ENCODE assay signal across 22 mouse cellular contexts in genomic region chr17:32383661-32384060, GRCm38 (mm10). TPM values are rescaled to one million over a fixed set of nuclear protein-coding genes. Genes with fewer than 3 reads are reported as not detected.
DNase-seq lines count a peak whose midpoint lies in the region; ATAC-seq and TF ChIP-seq lines count a peak whose summit lies in the region.
"Had no signal": no experiment of that assay in that cellular context is flagged by ENCODE, and none has a peak within 500 bp of the region (broad histone marks: within the 10 kb centered on the region; RNA-seq: fewer than 3 reads in every experiment).

No protein-coding gene starts in this region.

- peak; percentile 30 for DNase-seq in cerebellum, adult 9-10 months
- DNase-seq in cerebellum, postnatal 14 days: no peak
- DNase-seq in hindbrain, postnatal 0 days (ENCODE audit: low spot score): peak; percentile 62
- DNase-seq in heart, embryonic 10.5 days (ENCODE audit: low spot score): no peak
- DNase-seq in thymus, postnatal 36 days: no peak
- DNase-seq: B cell, adult 2 months; gastrocnemius, postnatal 14 days; liver, embryonic 13.5 days; right cerebral cortex, adult 18-20 months; spleen, adult 18-20 months had no signal

- H3K9ac ChIP-seq in hindbrain, postnatal 0 days (replicated peaks; ENCODE audit: low read length): no peak overlapping the region
- no peak overlapping the region for H3K9ac ChIP-seq in hindbrain, embryonic 13.5 days
- H3K9ac ChIP-seq in heart, embryonic 16.5 days (ENCODE audit: low read length): no peak overlapping the region
- no peak overlapping the region for H3K9ac ChIP-seq in kidney, embryonic 16.5 days (replicated peaks; ENCODE audit: low read length)
- H3K9ac ChIP-seq: embryonic facial prominence, embryonic 13.5 days; liver, embryonic 13.5 days had no signal

- no peaks in the 10 kb centered on the region for H3K9me3 ChIP-seq in hindbrain, postnatal 0 days (ENCODE audit: low read length)
- H3K9me3 ChIP-seq in hindbrain, embryonic 13.5 days: no peaks in the 10 kb centered on the region
- no peaks in the 10 kb centered on the region for H3K9me3 ChIP-seq in heart, embryonic 10.5 days
- H3K9me3 ChIP-seq in heart, embryonic 16.5 days (replicated peaks; ENCODE audit: control insufficient read depth, low read length): no peaks in the 10 kb centered on the region
- H3K9me3 ChIP-seq in kidney, embryonic 16.5 days (ENCODE audit: low read length): no peaks in the 10 kb centered on the region
- H3K9me3 ChIP-seq: embryonic facial prominence, embryonic 13.5 days; hindbrain, embryonic 10.5 days; liver, embryonic 13.5 days; megakaryocyte, embryonic 14.5 days had no signal

- no peak overlapping the region for H3K4me3 ChIP-seq in hindbrain, postnatal 0 days (ENCODE audit: low read length)
- H3K4me3 ChIP-seq in hindbrain, embryonic 13.5 days: no peak overlapping the region
- no peak overlapping the region for H3K4me3 ChIP-seq in heart, embryonic 10.5 days
- H3K4me3 ChIP-seq in heart, embryonic 16.5 days (ENCODE audit: low read length): no peak overlapping the region
- H3K4me3 ChIP-seq in kidney, embryonic 16.5 days (ENCODE audit: low read length): no peak overlapping the region
- H3K4me3 ChIP-seq: embryonic facial prominence, embryonic 13.5 days; hindbrain, embryonic 10.5 days; liver, embryonic 13.5 days; megakaryocyte, embryonic 14.5 days had no signal

- 46% methylated on average over 5 of the region's 5 CpGs for WGBS in hindbrain, postnatal 0 days
- 94% methylated on average over 5 of the region's 5 CpGs for WGBS in hindbrain, embryonic 13.5 days
- WGBS in heart, embryonic 10.5 days: 88% methylated on average over 5 of the region's 5 CpGs
- 64% methylated on average over 5 of the region's 5 CpGs for WGBS in heart, embryonic 16.5 days
- 87% methylated on average over 5 of the region's 5 CpGs for WGBS in kidney, embryonic 16.5 days

- H3K4me1 ChIP-seq in hindbrain, postnatal 0 days (ENCODE audit: insufficient read depth, low read length): no peaks in the 10 kb centered on the region; the same call in 1 of the 2 replicates
- H3K4me1 ChIP-seq in hindbrain, embryonic 13.5 days (replicated peaks): peaks cover 24% of the 10 kb centered on the region
- H3K4me1 ChIP-seq in heart, embryonic 10.5 days: peaks cover 36% of the 10 kb centered on the region
- H3K4me1 ChIP-seq in heart, embryonic 16.5 days (ENCODE audit: control insufficient read depth, insufficient read depth, low read length): peaks cover 24% of the 10 kb centered on the region
- peaks cover 9% of the 10 kb centered on the region for H3K4me1 ChIP-seq in kidney, embryonic 16.5 days (ENCODE audit: insufficient read depth, low read length)

- no peak for TF ChIP-seq CTCF in hindbrain, postnatal 0 days (IDR thresholded peaks at IDR 0.05; ENCODE audit: low read depth)

- H3K27ac ChIP-seq in hindbrain, postnatal 0 days: no peak overlapping the region
- H3K27ac ChIP-seq in hindbrain, embryonic 13.5 days: no peak overlapping the region
- peak overlapping the region; percentile 47; the same call in 1 of the 2 replicates for H3K27ac ChIP-seq in heart, embryonic 10.5 days
- H3K27ac ChIP-seq in heart, embryonic 16.5 days (ENCODE audit: low read length): peak overlapping the region; percentile 30
- H3K27ac ChIP-seq in kidney, embryonic 16.5 days (ENCODE audit: low read length): no peak overlapping the region
- H3K27ac ChIP-seq: embryonic facial prominence, embryonic 13.5 days; hindbrain, embryonic 10.5 days; liver, embryonic 13.5 days had no signal

- ATAC-seq in hindbrain, postnatal 0 days: no peak
- ATAC-seq in hindbrain, embryonic 13.5 days (ENCODE audit: low FRiP score): no peak
- ATAC-seq in heart, embryonic 16.5 days (replicated peaks; ENCODE audit: extremely low read depth, insufficient read depth, low FRiP score): no peak
- ATAC-seq in kidney, embryonic 16.5 days (ENCODE audit: low FRiP score, low TSS enrichment): no peak
- ATAC-seq: midbrain, embryonic 16.5 days had no signal

- H3K36me3 ChIP-seq in hindbrain, postnatal 0 days (ENCODE audit: insufficient read depth, low read length): peaks cover 13% of the 10 kb centered on the region
- peaks cover 58% of the 10 kb centered on the region for H3K36me3 ChIP-seq in hindbrain, embryonic 13.5 days
- 0 out of 2 replicates have a peak, but pooled peaks cover 12% of the 10 kb centered on the region for H3K36me3 ChIP-seq in heart, embryonic 10.5 days
- no peaks in the 10 kb centered on the region for H3K36me3 ChIP-seq in heart, embryonic 16.5 days (ENCODE audit: control insufficient read depth, insufficient read depth)
- H3K36me3 ChIP-seq in kidney, embryonic 16.5 days (ENCODE audit: insufficient read depth, low read length): peaks cover 3% of the 10 kb centered on the region; the same call in 1 of the 2 replicates

- no peak overlapping the region for H3K4me2 ChIP-seq in hindbrain, postnatal 0 days (ENCODE audit: low read depth, low read length)
- H3K4me2 ChIP-seq in hindbrain, embryonic 13.5 days: no peak overlapping the region
- no peak overlapping the region for H3K4me2 ChIP-seq in heart, embryonic 16.5 days (ENCODE audit: low read depth, low read length)
- no peak overlapping the region for H3K4me2 ChIP-seq in kidney, embryonic 16.5 days (replicated peaks; ENCODE audit: low read depth, low read length)
- H3K4me2 ChIP-seq: embryonic facial prominence, embryonic 13.5 days; liver, embryonic 13.5 days had no signal

- H3K27me3 ChIP-seq in hindbrain, postnatal 0 days (ENCODE audit: insufficient read depth, low read length): no peaks in the 10 kb centered on the region
- H3K27me3 ChIP-seq in hindbrain, embryonic 13.5 days: no peaks in the 10 kb centered on the region
- no peaks in the 10 kb centered on the region for H3K27me3 ChIP-seq in heart, embryonic 10.5 days (ENCODE audit: insufficient read depth, poor library complexity, severe bottlenecking)
- H3K27me3 ChIP-seq in heart, embryonic 16.5 days (ENCODE audit: control insufficient read depth, insufficient read depth, low read length): no peaks in the 10 kb centered on the region
- H3K27me3 ChIP-seq in kidney, embryonic 16.5 days (ENCODE audit: insufficient read depth, low read length): no peaks in the 10 kb centered on the region
- H3K27me3 ChIP-seq: embryonic facial prominence, embryonic 13.5 days; liver, embryonic 13.5 days had no signal

RNA-seq across cellular contexts. Expression of gene Wiz, which starts 5.6 kb away (rescaled TPM):
- total RNA-seq in hindbrain, postnatal 0 days (2014; rRNA removed): 50.4 and 56.8 TPM in 2 replicates
- polyA plus RNA-seq in hindbrain, postnatal 0 days (2015; fragmentation: Nextera tagmentation; extraction: Ambion mirVana): 24.2 and 28.4 TPM in 2 replicates
- 35.3 and 35.9 TPM in 2 replicates for polyA plus RNA-seq in hindbrain, embryonic 13.5 days (2015; fragmentation: Nextera tagmentation; extraction: Ambion mirVana)
- 17.9 and 21.8 TPM in 2 replicates for polyA plus RNA-seq in heart, embryonic 10.5 days (2016; fragmentation: Nextera tagmentation; extraction: Ambion mirVana)
- polyA plus RNA-seq in heart, embryonic 16.5 days (2015; fragmentation: Nextera tagmentation; extraction: Ambion mirVana): 10.5 and 11.1 TPM in 2 replicates
- 22.0 and 23.8 TPM in 2 replicates for polyA plus RNA-seq in kidney, embryonic 16.5 days (2015; fragmentation: Nextera tagmentation; extraction: Ambion mirVana)

RNA-seq across cellular contexts. Expression of gene Rasal3, which starts 19.7 kb away (rescaled TPM):
- 1.2 and 2.8 TPM in 2 replicates for total RNA-seq in hindbrain, postnatal 0 days (2014; rRNA removed)
- polyA plus RNA-seq in hindbrain, postnatal 0 days (2015; fragmentation: Nextera tagmentation; extraction: Ambion mirVana): 0.61 and 1.2 TPM in 2 replicates
- 0.62 and 0.83 TPM in 2 replicates for polyA plus RNA-seq in hindbrain, embryonic 13.5 days (2015; fragmentation: Nextera tagmentation; extraction: Ambion mirVana)
- 1.2 and 2.3 TPM in 2 replicates for polyA plus RNA-seq in heart, embryonic 10.5 days (2016; fragmentation: Nextera tagmentation; extraction: Ambion mirVana)
- 5.8 and 13.9 TPM in 2 replicates for polyA plus RNA-seq in heart, embryonic 16.5 days (2015; fragmentation: Nextera tagmentation; extraction: Ambion mirVana)
- 0.63 and 0.97 TPM in 2 replicates for polyA plus RNA-seq in kidney, embryonic 16.5 days (2015; fragmentation: Nextera tagmentation; extraction: Ambion mirVana)

RNA-seq across cellular contexts. Expression of gene Akap8l, which starts 33.3 kb away (rescaled TPM):
- 73.6 and 76.3 TPM in 2 replicates for total RNA-seq in hindbrain, postnatal 0 days (2014; rRNA removed)
- 95.7 and 103 TPM in 2 replicates for polyA plus RNA-seq in hindbrain, postnatal 0 days (2015; fragmentation: Nextera tagmentation; extraction: Ambion mirVana)
- 148 and 156 TPM in 2 replicates for polyA plus RNA-seq in hindbrain, embryonic 13.5 days (2015; fragmentation: Nextera tagmentation; extraction: Ambion mirVana)
- 84.7 and 88.6 TPM in 2 replicates for polyA plus RNA-seq in heart, embryonic 10.5 days (2016; fragmentation: Nextera tagmentation; extraction: Ambion mirVana)
- polyA plus RNA-seq in heart, embryonic 16.5 days (2015; fragmentation: Nextera tagmentation; extraction: Ambion mirVana): 99.2 and 107 TPM in 2 replicates
- 124 and 130 TPM in 2 replicates for polyA plus RNA-seq in kidney, embryonic 16.5 days (2015; fragmentation: Nextera tagmentation; extraction: Ambion mirVana)

RNA-seq across cellular contexts. Expression of gene Pglyrp2, which starts 40.3 kb away (rescaled TPM):
- total RNA-seq in hindbrain, postnatal 0 days (2014; rRNA removed): not detected in 2 replicates
- polyA plus RNA-seq in hindbrain, postnatal 0 days (2015; fragmentation: Nextera tagmentation; extraction: Ambion mirVana): not detected in 2 replicates
- polyA plus RNA-seq in hindbrain, embryonic 13.5 days (2015; fragmentation: Nextera tagmentation; extraction: Ambion mirVana): 0.12 TPM in 1 of 2 replicates, not detected in the other
- 0.09 and 0.40 TPM in 2 replicates for polyA plus RNA-seq in heart, embryonic 10.5 days (2016; fragmentation: Nextera tagmentation; extraction: Ambion mirVana)
- polyA plus RNA-seq in heart, embryonic 16.5 days (2015; fragmentation: Nextera tagmentation; extraction: Ambion mirVana): 1.5 and 3.0 TPM in 2 replicates
- polyA plus RNA-seq in kidney, embryonic 16.5 days (2015; fragmentation: Nextera tagmentation; extraction: Ambion mirVana): 0.12 TPM in 1 of 2 replicates, not detected in the other
- total RNA-seq: gastrocnemius, postnatal 14 days; layer of hippocampus, postnatal 25 days; left cerebral cortex, postnatal 25 days had no signal
- polyA plus RNA-seq: hindbrain, embryonic 10.5 days; kidney, embryonic 14.5 days; lung, embryonic 16.5 days; midbrain, embryonic 16.5 days; stomach, embryonic 14.5 days had no signal

Comparison
In these comparisons a context has a peak if more than half of its experiments do, and no peak if none do; other contexts are left out.
1. DNase-seq: peak in cerebellum, adult 9-10 months (single experiment) and hindbrain, postnatal 0 days (single experiment); none in cerebellum, postnatal 14 days (0 of 2), heart, embryonic 10.5 days (single experiment) and thymus, postnatal 36 days (0 of 2).
2. H3K27ac ChIP-seq: peak in heart, embryonic 10.5 days (single experiment) and heart, embryonic 16.5 days (single experiment); none in hindbrain, postnatal 0 days (single experiment), hindbrain, embryonic 13.5 days (single experiment) and kidney, embryonic 16.5 days (single experiment).